Mouse (Mus musculus) left cerebral cortex, postnatal 36 days (tissue): Measurements from ENCODE around the gene Fut11. TPM values are rescaled to one million over a fixed set of nuclear protein-coding genes. Genes with fewer than 3 reads are reported as not detected.

Experiments used
- DNase-seq, 2 experiments: peaks; one replicate each; pipeline ENCODE4 v3.0.0; 2021 to 2022; ENCODE audit warnings: low spot score in 2 of 2, mixed read lengths in 1 of 2
- intact Hi-C: fragments of 180-260 bp; cut with DNase I; formaldehyde crosslinking; loops from one replicate; pipeline ENCODE4 v1.15.1; 2025
- total RNA-seq, 2 experiments: library from RNA; stranded (reverse); gene quantifications; 2 replicates each; pipeline ENCODE4 v1.2.3; 2021

Fut11 gene
- total RNA-seq, result 10 to 100 TPM; 16.7 to 18.7 TPM

DNA sequence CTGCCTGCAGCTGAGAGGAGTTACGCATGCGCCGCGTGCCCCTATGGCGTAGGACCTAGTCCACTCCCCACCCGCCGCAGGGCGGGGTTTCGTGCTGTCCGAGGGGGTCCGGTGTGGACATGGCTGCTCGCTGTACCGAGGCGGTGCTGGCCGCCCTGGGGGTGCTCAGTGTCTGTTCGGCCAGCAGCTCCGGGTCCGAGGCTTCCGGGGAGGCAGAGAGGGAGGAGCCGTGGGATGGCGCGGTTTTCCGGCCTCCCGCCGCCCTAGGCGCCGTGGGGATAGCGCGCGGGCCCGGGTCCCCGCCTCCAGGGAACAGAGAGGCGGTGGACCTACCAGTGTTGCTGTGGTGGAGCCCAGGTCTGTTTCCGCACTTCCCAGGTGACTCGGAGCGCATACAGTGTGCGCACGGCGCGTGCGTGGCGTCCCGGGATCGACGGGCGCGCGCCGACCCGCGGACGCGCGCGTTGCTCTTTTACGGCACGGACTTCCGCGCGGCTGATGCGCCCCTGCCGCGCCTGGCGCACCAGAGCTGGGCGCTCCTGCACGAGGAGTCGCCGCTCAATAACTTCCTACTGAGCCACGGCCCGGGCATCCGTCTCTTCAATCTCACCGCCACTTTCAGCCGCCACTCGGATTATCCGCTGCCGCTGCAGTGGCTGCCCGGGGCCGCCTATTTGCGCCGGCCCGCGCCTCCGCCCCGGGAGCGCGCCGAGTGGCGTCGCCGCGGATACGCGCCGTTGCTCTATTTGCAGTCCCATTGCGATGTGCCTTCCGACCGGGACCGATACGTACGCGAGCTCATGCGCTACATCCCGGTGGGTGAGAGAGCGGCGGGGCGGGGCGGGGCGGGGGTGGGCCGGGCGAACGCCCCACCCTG is at the start of gene Fut11:
TSS of gene Fut11 (plus strand) at position 85 of the 877 bp plus-strand sequence.
- intact Hi-C loops, result no loop called here
- peak; percentile 81 to 87 for DNase-seq

DNA sequence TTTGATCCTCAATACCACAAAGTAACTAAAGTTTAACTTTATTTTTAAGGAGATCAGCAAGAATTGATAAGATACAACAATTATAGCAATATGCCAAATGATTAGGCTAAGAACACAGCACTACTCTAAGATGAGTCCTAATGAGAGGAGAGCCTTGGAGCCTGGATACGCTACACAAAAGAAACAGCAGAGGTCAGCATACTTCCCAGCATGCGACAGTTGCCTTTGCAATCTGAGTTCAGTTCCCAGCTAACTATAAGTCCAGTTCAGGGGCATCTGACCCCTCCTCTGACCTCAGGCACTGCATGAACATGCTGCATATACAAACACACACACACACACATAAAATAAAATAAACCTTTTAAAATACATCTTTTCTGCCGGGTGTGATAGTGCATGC is 49.2 kb upstream of the Fut11 start:
- DNase-seq, result no peak
- intact Hi-C loops, result no loop called here

DNA sequence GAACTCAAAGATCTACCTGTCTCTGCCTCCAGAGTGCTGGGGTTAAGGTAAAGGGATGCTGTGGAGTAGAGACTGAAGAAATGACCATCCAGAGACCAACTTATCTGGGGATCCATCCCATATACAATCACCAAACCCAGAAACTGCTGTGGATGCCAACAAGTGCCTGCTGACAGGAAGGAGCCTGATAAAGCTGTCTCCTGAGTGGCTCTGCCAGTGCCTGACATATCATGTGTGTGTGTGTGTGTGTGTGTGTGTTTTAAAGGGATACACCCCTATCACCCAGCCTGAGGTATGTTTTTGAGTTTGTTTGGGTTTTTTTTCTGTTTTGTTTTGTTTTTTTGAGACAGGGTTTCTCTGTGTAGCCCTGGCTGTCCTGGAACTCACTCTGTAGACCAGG is 48.4 kb upstream of the Fut11 start:
- DNase-seq, result no peak
- intact Hi-C loops, result no loop called here

DNA sequence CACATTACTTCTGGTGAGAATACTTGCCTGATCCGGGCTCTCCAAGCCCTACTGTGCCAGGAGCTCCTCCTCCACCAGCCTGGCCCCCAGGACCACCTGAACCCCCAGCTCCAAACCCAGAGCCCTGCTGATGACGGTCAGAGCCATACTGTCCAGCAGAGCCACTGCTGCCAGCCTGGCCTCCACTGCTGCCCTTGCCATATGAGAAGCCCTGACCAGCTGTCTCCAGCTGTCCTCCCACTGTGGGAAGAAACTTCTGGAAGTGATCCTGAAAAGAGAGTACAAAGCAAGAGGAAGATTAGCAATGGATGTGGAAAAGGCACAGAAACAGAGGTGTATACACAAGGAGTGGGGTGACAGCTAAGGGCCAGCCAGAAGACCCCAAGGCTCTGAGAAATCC is 43.8 kb upstream of the Fut11 start:
- no peak for DNase-seq
- intact Hi-C loops, result no loop called here

DNA sequence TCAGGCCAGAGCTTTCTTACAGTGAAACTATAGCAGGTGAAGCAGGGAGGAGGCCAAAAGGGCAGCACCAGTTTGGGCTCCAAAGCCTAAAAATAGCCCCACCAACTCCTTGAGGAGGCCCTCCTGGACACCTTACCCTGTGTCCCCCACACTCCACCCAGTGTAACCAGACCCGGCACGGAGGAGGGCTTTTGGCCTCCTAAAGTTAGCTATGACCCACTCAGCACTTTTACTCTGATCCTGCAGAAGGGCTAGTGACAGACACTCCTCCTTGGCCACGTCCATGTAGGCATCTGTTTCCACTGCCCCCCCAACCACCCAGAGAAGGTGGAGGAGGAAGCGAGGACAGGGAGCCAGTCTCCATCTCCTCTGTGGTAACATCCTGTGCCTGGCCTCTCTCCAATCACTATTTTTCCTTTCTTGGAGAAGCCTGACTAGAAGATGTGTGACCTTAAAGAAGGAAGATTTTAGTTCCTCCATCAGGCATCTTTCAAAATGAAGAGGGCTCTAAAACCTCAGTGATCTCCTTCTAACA is 43.0 kb upstream of the Fut11 start:
- no peak for DNase-seq
- intact Hi-C loops, result no loop called here

DNA sequence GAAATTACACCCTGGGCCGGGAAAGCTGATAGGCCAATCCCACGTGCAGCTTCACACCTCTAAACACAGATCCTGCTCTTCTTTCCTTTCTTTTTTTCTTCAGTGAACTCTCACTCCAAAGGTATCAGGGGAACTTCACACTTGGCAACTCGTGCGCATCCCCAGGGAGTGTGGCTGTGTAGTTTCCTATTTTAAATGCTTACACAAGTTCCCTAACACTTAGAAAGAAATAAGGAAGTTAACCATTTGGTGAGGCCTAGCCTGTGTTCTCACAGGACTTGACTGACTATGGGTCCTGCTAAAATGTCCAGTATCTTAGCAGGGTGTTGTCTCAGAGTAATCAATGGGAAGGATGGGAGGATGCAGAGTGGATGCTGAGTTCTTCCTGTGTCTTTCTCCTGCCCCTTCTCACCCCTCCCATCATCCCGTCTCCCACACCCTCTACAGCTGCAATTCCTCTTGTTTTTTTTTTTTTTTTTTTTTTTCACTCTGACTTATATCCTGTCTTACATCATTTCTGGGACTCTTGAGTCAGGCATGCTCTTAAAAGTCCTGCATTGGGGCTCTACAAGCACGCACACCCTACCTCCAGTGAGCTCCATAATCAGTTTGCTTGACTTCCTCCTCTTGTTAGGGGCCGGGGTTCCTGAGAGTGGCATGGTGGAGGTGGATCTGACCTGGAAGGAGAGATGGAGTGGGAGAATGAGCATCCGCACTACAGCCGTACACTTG is 39.9 kb upstream of the Fut11 start:
- intact Hi-C loops, result no loop called here
- DNase-seq, result no peak

DNA sequence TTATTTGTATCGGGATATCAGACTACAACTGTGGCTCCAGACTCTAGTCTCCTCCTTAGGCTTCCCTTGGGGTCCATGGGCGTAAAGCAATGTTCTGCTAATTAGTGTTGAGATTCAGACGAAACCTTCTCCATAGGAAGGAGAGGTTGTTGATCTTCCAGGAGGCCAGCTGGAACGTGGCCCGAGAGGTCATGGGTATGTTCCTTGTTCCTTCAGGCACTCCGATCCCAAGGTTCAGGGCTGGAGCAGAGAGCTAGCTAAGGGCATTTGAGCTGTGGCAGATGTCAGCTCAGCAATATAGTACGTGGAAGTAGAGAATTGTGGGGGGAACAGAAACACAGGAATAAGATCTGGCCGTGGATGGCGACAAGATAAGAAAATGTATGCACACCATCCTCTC is 39.0 kb upstream of the Fut11 start:
- DNase-seq, result no peak
- intact Hi-C loops, result no loop called here

DNA sequence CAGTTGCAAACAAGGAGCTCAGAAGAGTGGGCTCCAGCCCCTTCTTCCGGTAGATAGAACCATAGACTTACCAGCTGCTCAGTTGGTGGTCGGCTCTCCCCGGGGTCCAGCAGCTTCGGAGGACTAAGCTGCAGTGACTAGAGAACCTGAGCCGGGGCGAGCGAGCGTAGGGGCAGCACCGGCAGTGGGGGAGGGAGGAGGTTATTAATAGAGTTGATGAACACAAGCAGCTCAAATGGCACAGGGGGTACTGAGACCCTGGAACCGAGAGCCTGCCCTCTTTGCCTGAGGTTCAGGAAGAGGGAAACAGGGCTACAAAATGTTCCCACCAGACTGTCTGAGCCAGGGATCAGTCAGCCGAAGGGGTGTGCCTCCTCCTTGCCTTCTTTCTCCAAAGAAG is 38.4 kb upstream of the Fut11 start, which contains the start of gene Myoz1:
TSS of gene Myoz1 (minus strand) at position 180 of the 400 bp plus-strand sequence.
- intact Hi-C loops, result no loop called here
- DNase-seq, result no peak

DNA sequence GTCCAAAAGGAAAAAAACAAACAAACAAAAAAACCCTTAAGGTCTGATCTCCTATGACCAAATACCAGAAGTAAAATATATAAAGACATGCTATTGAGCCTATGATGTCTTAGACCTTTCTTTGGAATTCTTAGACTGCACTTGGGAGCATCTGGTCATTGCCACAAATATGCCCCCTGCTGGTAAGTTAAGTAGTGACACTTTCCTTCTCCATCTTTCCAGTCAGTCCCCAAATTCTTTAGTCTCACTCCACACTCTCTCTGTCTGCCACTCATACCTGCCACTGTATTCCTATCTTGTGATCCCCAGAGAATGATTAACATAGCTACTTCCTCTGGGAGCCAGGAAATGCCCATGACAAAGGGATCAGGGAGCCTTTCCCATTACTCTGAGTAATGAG is 36.4 kb upstream of the Fut11 start:
- intact Hi-C loops, result no loop called here

DNA sequence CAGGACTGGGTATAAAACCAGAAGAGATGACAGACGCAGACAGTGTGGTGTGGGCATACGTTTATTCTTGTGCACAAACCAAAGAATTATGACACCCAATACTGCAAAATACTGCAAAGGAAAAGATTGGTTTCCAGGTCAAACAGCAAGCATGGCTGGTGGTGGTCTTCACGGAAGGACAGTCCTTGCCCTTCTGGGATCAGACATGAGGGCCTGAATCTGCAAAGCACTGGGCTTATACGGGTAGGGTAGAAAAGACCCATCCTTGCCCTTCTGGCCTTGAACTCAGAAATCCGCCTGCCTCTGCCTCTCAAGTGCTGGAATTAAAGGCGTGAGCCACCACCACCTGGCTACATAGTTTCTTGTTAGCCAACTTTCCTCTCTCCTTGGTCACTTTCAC is 35.9 kb upstream of the Fut11 start:
- intact Hi-C loops, result no loop called here
- DNase-seq, result no peak

More for the DNA sequence above, 36.4 kb upstream of the Fut11 start:
- DNase-seq, result peak; percentile 23 to 41

DNA sequence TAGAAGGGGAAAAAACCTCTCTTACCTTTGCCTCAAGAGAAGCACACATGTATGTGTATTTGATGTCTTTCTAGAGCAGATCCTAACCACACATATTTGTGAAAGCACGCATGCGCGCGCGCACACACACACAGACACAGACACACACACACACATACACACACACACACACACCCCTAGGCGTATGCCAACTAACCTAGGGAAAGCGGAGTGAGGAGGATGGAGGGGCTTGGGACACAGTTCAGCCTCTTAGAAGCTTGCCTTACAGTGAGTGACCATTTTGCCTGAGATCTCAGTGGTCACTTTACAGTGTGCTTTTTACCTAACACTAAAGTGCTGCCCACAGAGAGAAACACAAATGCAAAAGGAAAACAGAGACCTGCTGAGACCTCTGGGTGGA is 35.1 kb upstream of the Fut11 start:
- intact Hi-C loops, result loop anchor here (2.0 to 10.0 kb wide), 2 partner anchors 83 to 265 kb away; partner anchors contain the start of gene Mrps16
- DNase-seq, result no peak

DNA sequence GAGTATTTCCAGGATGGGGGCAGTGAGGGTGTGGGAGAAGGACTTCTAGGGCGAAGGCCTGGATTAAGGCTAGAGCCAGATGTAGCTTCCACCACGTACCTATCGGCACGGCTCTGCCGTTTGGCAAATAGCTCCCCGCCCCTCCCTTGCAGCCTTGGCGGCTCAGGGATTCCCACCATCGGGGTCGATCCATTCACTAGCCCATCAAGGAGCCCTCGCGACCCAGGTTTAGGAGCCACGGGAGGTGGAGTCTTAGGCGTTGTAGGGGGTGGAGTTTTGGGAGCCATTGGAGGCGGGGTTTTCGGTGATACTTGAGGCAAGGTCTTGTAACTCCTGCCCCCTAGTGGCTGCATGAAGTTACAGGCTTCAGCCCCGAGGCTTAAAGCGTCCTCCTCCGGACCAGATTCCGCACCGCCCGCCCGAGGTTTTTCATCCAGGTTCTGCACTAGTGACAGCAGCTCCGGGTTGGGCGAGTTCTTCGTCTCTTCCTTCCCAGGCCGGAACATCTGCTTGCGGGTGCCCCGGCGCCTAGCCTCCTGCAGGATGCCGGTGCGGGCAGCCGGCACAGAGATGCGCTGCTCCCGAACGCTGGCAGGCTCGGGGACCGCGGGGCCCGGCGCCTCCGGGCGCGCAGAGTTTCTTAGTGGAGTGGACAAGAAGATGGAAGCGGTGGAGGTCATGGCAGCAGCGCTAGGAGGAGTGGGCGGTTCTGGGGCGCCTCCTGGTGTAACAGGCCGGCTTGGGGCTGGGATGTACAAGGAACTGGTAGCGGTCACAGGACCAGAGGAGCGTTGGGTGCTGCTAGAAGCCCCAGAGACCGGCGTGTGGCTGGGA is 33.7 kb upstream of the Fut11 start:
- peak; percentile 91 to 93 for DNase-seq
- intact Hi-C loops, result loop anchor here (2.0 to 10.0 kb wide), 2 partner anchors 84 to 266 kb away; partner anchors contain the start of gene Mrps16

DNA sequence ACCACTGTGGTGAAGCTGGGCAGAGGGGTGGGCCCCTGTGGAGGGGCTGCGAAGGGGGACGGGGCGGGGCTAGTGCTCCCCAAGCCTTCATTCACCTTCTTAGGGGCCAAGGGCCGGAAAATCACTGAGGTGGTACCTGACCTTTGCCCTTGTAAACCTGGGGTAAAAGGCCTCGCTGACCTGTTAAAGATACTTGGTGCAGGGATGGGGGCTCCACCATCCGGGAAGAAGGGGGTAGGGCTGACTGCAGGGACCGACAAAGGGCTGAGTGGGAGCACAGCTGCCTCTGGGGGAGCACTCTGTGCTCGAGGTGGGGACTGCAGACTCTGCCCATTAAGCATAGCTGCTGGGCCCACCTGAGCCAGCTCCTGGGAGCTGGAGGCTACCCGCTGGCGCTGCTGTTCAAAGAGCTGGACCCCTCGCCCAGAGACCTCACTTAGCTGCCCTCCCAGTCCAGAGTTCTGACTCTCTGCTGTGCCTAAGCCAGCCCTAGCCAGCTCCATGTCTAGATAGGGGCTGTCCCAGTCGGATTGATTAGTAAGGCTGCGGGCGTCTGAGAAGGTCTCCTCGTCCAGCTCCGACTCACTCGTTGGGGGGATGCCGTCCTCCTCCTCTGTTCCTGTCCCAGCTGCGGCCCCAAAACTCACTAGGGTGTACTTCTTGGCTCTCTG is 33.0 kb upstream of the Fut11 start:
- intact Hi-C loops, result loop anchor here (2.0 to 10.0 kb wide), 2 partner anchors 85 to 267 kb away; partner anchors contain the start of gene Mrps16
- DNase-seq, result peak in 1 of 2 experiments; percentile 19

DNA sequence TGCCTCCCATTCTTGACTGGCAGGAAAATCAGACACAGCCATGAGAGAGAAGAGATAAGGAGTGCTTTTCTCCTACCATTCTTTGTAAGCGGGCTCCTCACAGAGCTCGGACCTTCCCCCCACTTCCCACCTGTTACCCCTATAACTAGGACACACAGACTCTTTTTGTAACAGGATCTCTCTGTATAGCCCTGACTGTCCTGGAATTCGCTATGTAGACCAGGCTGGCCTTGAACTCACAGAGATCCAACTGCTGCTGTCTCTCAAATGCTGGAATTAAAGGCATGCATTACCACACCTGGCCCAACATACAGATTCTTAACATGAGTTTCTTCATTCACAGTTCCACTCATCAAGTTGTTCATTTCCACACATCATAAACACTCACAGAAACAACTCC is 32.0 kb upstream of the Fut11 start:
- intact Hi-C loops, result loop anchor here (10.0 kb wide), 1 partner anchor 268 kb away; the partner anchor contains the start of gene Mrps16
- no peak for DNase-seq

DNA sequence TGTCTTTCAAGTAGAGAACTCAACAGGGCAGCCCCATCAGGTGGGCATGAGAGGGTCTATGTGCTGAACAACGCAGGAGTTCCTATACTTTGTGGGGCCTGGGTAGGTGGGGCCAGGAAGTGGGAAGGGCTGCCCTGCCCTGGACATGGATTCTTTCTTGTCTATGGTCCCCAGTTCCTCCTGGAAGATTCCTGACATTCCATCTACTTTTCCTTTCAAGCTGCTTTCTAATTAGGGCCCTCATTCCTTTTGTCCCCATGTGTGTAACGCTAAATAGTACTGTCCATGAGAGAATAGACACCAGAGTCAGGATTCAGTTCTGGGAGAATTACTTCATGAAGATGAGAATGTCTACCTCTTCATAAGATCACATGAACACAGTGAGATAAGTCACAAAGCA is 31.2 kb upstream of the Fut11 start:
- DNase-seq, result no peak
- intact Hi-C loops, result loop anchor here (10.0 kb wide), 1 partner anchor 269 kb away; the partner anchor contains the start of gene Mrps16

DNA sequence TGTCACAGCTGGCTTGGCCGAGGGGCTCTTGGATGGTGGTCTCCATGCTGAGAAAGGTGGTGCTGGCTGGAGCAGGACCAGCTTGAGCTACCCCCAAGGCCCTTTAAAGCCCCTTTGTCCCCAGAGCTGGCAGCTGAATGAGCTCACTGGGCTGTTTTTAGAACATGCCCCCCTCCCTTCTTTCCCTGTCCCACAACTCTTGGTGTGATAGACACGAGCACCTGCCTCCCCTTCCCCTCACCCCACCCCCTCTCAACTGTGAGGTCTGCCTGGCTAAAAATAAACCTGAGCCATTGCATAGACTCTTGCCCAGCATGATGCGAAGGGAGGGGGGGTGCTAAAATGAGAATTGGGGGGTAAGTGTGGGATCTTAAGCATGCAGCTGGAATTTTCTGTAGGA is 30.3 kb upstream of the Fut11 start:
- intact Hi-C loops, result loop anchor here (10.0 kb wide), 1 partner anchor 270 kb away; the partner anchor contains the start of gene Mrps16
- no peak for DNase-seq

DNA sequence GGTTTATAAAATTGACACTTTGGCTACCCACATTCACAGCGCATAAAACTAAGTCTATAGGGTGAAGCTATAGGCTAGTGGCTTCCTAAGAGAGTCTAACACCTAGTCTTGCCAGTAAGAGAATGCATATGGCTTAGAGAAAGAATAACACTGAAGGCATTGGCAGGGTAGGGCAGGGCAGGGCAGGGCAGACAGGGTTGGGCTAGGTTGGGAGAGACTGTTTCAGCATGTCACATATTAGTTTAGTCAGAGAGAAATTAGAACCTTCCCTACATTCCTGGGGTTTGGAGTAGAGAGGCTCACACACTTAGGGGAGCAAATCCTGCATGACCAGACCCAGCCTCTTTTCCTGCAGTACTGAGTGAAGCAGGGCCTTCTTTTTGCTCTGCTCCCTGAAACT is 27.3 kb upstream of the Fut11 start:
- intact Hi-C loops, result loop anchor here (10.0 kb wide), 1 partner anchor 273 kb away; the partner anchor contains the start of gene Mrps16
- DNase-seq, result no peak

DNA sequence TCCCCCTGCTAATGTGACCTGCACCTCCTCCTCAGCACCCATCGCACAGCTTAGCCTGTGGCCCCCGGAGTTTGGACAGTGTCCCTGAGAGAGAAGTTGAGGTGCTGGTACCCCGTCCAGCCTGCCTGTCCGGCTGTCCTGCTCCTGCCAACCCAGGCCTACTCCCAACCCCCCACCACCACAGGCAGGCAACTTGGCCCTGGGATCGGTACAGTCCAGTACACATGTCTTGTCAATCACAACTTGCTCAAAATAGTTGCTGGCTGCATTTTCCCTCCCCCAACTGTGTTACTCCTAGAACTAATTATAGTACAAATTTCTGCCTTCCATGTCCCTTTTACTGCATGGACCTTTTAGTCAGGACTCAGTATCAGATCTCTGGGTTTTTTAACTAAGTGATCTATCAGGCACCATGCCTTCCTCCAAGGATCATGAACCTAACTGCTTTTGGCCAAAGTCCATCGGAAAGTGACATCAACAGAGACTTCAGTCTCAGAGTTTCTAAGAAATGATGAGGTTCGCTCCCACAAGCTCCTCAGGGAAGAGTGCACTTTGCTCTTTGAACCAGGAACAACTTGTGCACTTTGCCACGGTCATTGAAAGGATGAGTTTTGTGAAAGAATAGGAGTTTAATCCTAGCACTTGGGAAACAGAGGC is 26.5 kb upstream of the Fut11 start, which contains the start of gene Synpo2l:
TSS of gene Synpo2l (minus strand) at position 201 of the 657 bp plus-strand sequence.
- intact Hi-C loops, result loop anchor here (10.0 kb wide), 1 partner anchor 273 kb away; the partner anchor contains the start of gene Mrps16
- no peak for DNase-seq
